Mouse (Mus musculus) heart, embryonic 16.5 days (tissue): Measurements from ENCODE around the gene Foxp2. TPM values are rescaled to one million over a fixed set of nuclear protein-coding genes. Genes with fewer than 3 reads are reported as not detected.

Source experiments
- ATAC-seq: fragments of 200-750 bp; cut with Nextera tagmentation; replicated peaks from 2 replicates; pipeline ENCODE4 v1.8.0; 2017; ENCODE audit warnings: moderate number of reproducible peaks; ENCODE audit not compliant: insufficient read depth, low FRiP score; ENCODE audit errors: extremely low read depth
- H3K27ac ChIP-seq: fragments of 300-500 bp; sonication (generic); 2 replicates; pipeline ENCODE4 v1.5.1; 2014; ENCODE audit warnings: mild to moderate bottlenecking, low read length, control low read depth, moderate library complexity
- H3K27me3 ChIP-seq: fragments of 300-500 bp; sonication (generic); 2 replicates; pipeline ENCODE4 v1.6.1; 2014; ENCODE audit warnings: low read length, mixed read lengths; ENCODE audit not compliant: control insufficient read depth, insufficient read depth
- H3K36me3 ChIP-seq: fragments of 300-500 bp; sonication (generic); 2 replicates; pipeline ENCODE4 v1.6.1; 2014; ENCODE audit not compliant: control insufficient read depth, insufficient read depth
- H3K4me1 ChIP-seq: fragments of 300-500 bp; sonication (generic); 2 replicates; pipeline ENCODE4 v1.6.1; 2014; ENCODE audit warnings: low read length, mixed read lengths; ENCODE audit not compliant: control insufficient read depth, insufficient read depth
- H3K4me2 ChIP-seq: fragments of 300-500 bp; sonication (generic); 2 replicates; pipeline ENCODE4 v1.6.1; 2014; ENCODE audit warnings: low read depth, mild to moderate bottlenecking, control low read depth, low read length
- H3K4me3 ChIP-seq: fragments of 300-500 bp; sonication (generic); 2 replicates; pipeline ENCODE4 v1.5.1; 2014; ENCODE audit warnings: mild to moderate bottlenecking, control low read depth, low read length
- H3K9ac ChIP-seq: fragments of 300-500 bp; sonication (generic); 2 replicates; pipeline ENCODE4 v1.6.1; 2014; ENCODE audit warnings: low read length, control low read depth
- H3K9me3 ChIP-seq: fragments of 300-500 bp; sonication (generic); replicated peaks from 2 replicates; pipeline ENCODE4 v1.6.1; 2016; ENCODE audit warnings: low read length; ENCODE audit not compliant: control insufficient read depth
- WGBS: fragments of 180-500 bp; shearing (Covaris S2); extraction: QIAGEN DNeasy Blood & Tissue Kit; methylation state at CpG from one replicate; pipeline ENCODE4 v1.1.7; 2014; 5-methylcytosine and 5-hydroxymethylcytosine counted together
- polyA plus RNA-seq: library from polyadenylated mRNA; unstranded; fragments of >200 nt; fragmentation: Nextera tagmentation; extraction: Ambion mirVana; gene quantifications from 2 replicates; pipeline ENCODE4 v1.2.1, GENCODE M21; 2015

The Foxp2 gene
- polyA plus RNA-seq, 1 experiment from 2014 or later, result 5.4 TPM

DNA sequence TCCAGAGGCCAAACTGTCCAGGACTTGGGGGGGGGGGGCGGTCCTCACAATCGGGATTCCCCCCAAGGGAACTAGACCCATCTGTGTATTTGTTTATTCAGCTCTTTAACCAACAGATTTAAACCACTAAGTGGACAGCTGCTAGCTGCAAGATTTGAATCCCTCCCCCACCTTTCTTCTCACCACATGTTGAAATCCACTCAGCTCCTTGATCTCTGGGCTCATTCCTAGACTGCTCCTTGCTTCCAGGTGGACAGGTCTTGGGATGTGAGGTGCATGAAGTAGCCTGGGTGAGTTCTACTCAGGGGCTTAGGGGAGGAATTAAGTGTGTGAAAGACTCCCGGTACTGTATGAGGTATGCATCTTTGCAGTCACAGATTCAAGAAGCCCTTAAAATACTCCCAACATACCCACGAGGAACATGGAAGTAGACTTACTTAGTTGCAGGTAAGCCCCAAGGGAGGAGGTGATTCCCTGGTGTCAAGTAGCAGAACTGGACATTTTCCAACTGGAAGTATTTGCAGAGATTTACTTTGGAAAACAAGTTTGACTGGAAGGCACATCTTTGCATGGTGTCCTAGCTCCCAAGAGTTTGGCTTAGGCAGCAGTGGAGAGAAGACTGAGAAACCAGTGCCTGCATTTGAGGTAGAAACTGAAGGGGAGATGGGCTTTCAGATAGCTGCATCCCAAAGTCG, 2.3 kb downstream of the Foxp2 start:
- ATAC-seq, result no peak
- H3K4me2 ChIP-seq, result peak overlapping the region; percentile 34; the same call in 1 of the 2 replicates
- peak overlapping the region; percentile 7; the same call in 1 of the 2 replicates for H3K27ac ChIP-seq
- H3K9me3 ChIP-seq, result no peaks in the 10 kb centered on the region
- no peak overlapping the region for H3K9ac ChIP-seq
- H3K36me3 ChIP-seq, result no peaks in the 10 kb centered on the region
- peaks cover 11% of the 10 kb centered on the region for H3K4me1 ChIP-seq
- no peak overlapping the region; the same call in 1 of the 2 replicates for H3K4me3 ChIP-seq
- 28% methylated on average over 5 of the region's 5 CpGs for WGBS
- H3K27me3 ChIP-seq, result peaks cover 8% of the 10 kb centered on the region

DNA sequence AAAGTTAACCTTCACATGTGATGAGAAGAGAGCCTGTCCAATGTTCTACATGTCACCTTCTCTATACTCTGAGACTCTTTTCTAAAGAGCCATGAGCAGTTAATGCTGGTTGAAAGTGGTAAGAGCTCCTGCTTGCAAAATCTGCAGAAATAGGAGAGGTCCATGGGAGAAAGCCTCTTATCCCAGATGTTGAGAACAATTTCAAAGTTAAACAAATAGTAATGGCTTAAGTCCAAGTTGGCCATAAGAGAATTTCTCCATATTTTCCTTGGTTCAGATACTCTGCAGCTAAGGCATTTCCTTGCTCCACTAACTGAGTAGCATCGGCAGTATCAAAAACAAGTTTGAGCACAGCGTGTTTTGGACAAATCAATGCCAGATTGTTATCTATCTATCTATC, 13.9 kb downstream of the Foxp2 start:
- WGBS, result 76% methylated on average over 2 of the region's 2 CpGs
- H3K36me3 ChIP-seq, result no peaks in the 10 kb centered on the region
- H3K9ac ChIP-seq, result no peak overlapping the region
- H3K4me3 ChIP-seq, result no peak overlapping the region
- no peaks in the 10 kb centered on the region for H3K4me1 ChIP-seq
- no peaks in the 10 kb centered on the region for H3K9me3 ChIP-seq
- ATAC-seq, result no peak
- H3K4me2 ChIP-seq, result no peak overlapping the region
- H3K27me3 ChIP-seq, result no peaks in the 10 kb centered on the region
- H3K27ac ChIP-seq, result no peak overlapping the region

DNA sequence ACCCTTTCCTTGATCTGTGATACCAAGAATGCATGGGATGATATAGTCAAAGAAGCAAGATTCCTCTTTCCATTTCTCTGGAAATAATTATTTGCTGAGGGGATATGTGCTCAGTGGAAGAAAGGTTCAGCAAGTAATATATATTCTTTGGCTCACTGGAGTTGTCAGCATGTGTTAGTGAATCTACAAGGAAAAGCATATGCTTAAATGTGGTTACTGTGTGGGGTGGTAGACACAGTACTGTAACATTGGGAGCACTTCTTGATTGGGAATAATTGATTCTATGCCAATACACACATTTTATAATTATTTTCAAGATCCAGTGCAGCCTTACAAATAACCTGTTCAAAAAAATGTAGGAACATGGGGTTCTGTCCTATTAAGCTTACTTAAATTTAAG, 21.6 kb downstream of the Foxp2 start:
- no peak overlapping the region for H3K4me3 ChIP-seq
- H3K9ac ChIP-seq, result no peak overlapping the region
- H3K4me2 ChIP-seq, result no peak overlapping the region
- ATAC-seq, result no peak
- no peaks in the 10 kb centered on the region for H3K4me1 ChIP-seq
- no peaks in the 10 kb centered on the region for H3K9me3 ChIP-seq
- H3K27me3 ChIP-seq, result no peaks in the 10 kb centered on the region
- no peaks in the 10 kb centered on the region for H3K36me3 ChIP-seq
- H3K27ac ChIP-seq, result no peak overlapping the region

DNA sequence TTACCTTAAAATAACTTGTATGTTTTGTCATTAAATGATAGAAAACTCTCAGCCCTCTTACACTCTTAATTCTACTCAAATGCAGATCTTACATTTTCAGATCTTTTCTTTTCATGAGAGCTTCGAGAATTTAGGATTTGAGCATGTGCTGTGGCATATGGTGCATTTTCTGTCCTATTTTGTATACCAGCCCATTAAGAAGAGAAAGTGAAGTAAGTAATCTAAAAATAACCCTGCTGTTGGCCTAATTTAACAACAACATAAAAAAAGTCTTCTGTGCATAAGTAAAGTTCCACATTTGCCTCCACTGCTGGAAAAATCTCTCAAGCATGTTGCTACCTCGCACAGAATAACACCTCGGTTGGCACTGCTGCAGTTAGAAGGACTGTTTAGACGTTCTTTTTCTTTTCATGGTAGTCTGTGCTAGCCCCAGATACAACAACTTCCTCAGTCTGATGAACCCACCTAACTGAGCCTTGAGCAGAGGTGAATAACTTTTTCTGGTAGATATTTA, 23.9 kb downstream of the Foxp2 start:
- H3K4me1 ChIP-seq, result no peaks in the 10 kb centered on the region
- H3K27me3 ChIP-seq, result no peaks in the 10 kb centered on the region
- no peak overlapping the region for H3K4me3 ChIP-seq
- H3K9ac ChIP-seq, result no peak overlapping the region
- no peak overlapping the region for H3K4me2 ChIP-seq
- no peaks in the 10 kb centered on the region for H3K36me3 ChIP-seq
- WGBS, result 80% methylated on average over 4 of the region's 4 CpGs
- ATAC-seq, result no peak
- H3K9me3 ChIP-seq, result no peaks in the 10 kb centered on the region
- H3K27ac ChIP-seq, result no peak overlapping the region

DNA sequence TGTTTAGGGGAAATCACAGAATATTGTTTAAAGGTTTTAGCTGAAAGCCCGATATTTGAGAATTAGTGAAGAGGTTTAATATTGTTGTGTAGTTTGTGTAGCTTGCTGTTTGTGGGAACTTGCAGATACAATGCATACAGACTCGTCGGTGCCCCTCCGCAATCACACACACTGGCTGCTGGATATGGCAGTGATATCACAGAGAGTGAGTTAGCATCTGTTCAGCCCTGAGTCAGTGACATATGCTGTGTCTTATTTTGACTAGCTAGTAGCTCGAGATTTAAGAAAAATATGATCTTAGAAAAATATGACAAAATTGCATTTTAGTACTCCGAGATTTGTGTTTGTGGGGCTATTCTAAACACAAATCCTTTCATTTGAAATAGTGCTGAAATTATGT, 49.9 kb downstream of the Foxp2 start:
- Histone ChIP-seq H3K9me3 (no peaks in the 10 kb centered on the region), H3K9ac (no peak overlapping the region), H3K27me3 (no peaks in the 10 kb centered on the region), H3K36me3 (no peaks in the 10 kb centered on the region), H3K27ac (no peak overlapping the region), H3K4me2 (no peak overlapping the region), H3K4me1 (no peaks in the 10 kb centered on the region), H3K4me3 (no peak overlapping the region)
- WGBS, result 73% methylated on average over 6 of the region's 6 CpGs
- ATAC-seq, result no peak

DNA sequence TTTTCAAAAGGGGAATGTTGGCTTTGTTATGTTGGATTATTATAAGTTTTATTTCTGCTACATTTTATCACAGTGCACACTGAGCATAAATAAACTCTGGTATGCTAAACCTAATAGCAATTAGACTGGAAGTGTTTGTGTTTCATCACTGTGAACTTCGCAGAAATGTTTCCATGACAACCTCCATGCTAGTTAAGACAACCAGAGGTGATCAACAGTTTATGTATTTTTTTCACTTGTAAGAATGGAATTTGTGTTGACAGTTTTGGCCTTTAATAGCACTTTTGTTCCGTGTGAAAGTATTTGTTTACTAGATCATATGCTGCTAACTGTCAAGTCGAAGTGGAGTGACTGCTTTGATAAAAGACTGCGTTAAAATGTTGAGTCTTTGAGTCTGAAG, 51.6 kb downstream of the Foxp2 start:
- Histone ChIP-seq H3K27me3 (no peaks in the 10 kb centered on the region), H3K27ac (no peak overlapping the region), H3K36me3 (no peaks in the 10 kb centered on the region), H3K9ac (no peak overlapping the region), H3K9me3 (no peaks in the 10 kb centered on the region), H3K4me1 (no peaks in the 10 kb centered on the region), H3K4me2 (no peak overlapping the region), H3K4me3 (no peak overlapping the region)
- no peak for ATAC-seq
- WGBS, result 55% methylated on average over 4 of the region's 4 CpGs

DNA sequence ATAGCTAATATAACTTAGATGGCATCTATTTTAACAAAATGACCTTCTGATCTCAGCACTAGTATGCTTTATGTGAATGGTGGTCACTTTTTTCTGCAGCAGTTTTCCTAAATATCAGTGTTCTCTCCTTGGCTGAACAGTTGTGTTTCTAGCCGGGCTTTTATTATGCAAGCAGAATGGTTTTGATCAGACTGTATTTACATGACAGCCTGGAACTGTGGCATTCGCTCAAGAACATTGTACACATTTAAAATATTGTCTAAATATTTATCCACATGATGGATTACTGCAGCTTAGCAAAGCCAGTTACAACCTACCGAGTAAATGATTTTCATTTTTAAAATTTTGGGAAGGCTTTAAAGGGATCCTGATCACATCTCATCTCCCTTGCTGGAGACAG, 75.9 kb downstream of the Foxp2 start:
- H3K4me3 ChIP-seq, result no peak overlapping the region
- WGBS, result 82% methylated on average over 3 of the region's 3 CpGs
- H3K4me2 ChIP-seq, result no peak overlapping the region
- peaks cover 5% of the 10 kb centered on the region; the same call in 1 of the 2 replicates for H3K4me1 ChIP-seq
- no peak overlapping the region for H3K27ac ChIP-seq
- no peaks in the 10 kb centered on the region for H3K27me3 ChIP-seq
- no peak for ATAC-seq
- H3K36me3 ChIP-seq, result no peaks in the 10 kb centered on the region
- H3K9me3 ChIP-seq, result no peaks in the 10 kb centered on the region
- H3K9ac ChIP-seq, result no peak overlapping the region

DNA sequence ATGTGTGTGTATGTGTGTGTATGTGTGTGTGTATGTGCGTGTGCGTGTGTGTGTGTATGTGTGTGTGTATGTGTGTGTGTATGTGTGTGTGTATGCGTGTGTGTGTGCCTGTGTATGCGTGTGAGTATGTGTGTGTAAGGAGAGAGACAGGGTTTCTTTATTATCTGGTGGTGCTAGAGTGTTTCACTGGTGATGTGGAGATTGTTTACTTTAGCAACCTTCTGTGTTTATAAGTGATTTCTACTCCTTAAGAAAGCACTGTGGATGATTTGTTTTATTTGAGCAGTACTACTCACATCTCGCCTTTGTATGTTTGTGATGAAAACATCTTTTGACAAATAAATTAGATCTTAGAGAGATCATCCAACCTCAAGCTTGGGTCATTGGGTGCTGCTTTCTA, 77.1 kb downstream of the Foxp2 start:
- no peak overlapping the region for H3K4me3 ChIP-seq
- no peak overlapping the region for H3K27ac ChIP-seq
- no peak overlapping the region for H3K9ac ChIP-seq
- no peaks in the 10 kb centered on the region for H3K9me3 ChIP-seq
- WGBS, result 81% methylated on average over 5 of the region's 5 CpGs
- H3K27me3 ChIP-seq, result no peaks in the 10 kb centered on the region
- no peak overlapping the region for H3K4me2 ChIP-seq
- ATAC-seq, result no peak
- H3K4me1 ChIP-seq, result peaks cover 5% of the 10 kb centered on the region; the same call in 1 of the 2 replicates
- no peaks in the 10 kb centered on the region for H3K36me3 ChIP-seq

DNA sequence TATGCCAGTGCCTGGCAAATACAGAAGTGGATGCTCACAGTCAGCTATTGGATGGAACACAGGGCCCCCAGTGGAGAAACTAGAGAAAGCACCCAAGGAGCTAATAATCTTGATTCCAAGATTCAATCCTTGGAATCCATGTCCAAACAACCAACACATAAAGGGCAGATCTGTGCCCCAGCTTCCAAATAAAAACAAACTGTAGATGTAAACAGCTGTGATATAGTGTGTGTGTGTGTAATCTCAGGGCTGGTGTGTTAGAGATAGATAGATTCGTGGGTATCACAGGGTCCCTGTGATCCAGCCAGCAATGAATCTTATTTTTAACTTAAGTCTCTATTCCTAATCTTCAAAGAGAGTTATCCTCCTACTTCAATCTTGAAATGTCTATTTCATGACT, 107.0 kb downstream of the Foxp2 start:
- 70% methylated on average over 1 of the region's 1 CpGs for WGBS
- ATAC-seq, result no peak
- Histone ChIP-seq H3K4me3 (no peak overlapping the region), H3K9ac (no peak overlapping the region), H3K4me1 (no peaks in the 10 kb centered on the region), H3K36me3 (no peaks in the 10 kb centered on the region), H3K27ac (no peak overlapping the region), H3K9me3 (no peaks in the 10 kb centered on the region), H3K27me3 (no peaks in the 10 kb centered on the region), H3K4me2 (no peak overlapping the region)
